Mouse (Mus musculus) lung, postnatal 0 days (tissue): ENCODE measurements at regions not wholly inside any gene's neighbourhood (a gene's known extent, or its start where the extent isn't known, plus 50 kb on each side); places are given as distances from the start of the nearest gene placed in this dataset.

Experiments used
- CTCF ChIP-seq: IDR thresholded peaks from 2 replicates; pipeline ENCODE4 v1.5.1; 2016; ENCODE audit warnings: antibody characterized with exemption, mild to moderate bottlenecking
- EP300 ChIP-seq: IDR thresholded peaks from 2 replicates; pipeline ENCODE4 v1.6.1; 2016; ENCODE audit warnings: antibody characterized with exemption, mild to moderate bottlenecking, control low read depth

- TF ChIP-seq CTCF (no peak), EP300 (no peak)
Measured at GRCm38 (mm10) chr16:44674198-44674597, 49.9 kb upstream of the Nepro start.
